Mouse (Mus musculus) midbrain, embryonic 14.5 days (tissue): ENCODE data around the gene Cdk9. TPM values are rescaled to one million over a fixed set of nuclear protein-coding genes. Genes with fewer than 3 reads are reported as not detected.
A peak's percentile ranks its signal among the peaks of the same experiment; 100 is the strongest.

Experiments used
- ATAC-seq: fragments of 200-750 bp; cut with Nextera tagmentation; 2 replicates; pipeline ENCODE4 v1.8.0; 2017; ENCODE audit warnings: moderate number of reproducible peaks, moderate library complexity; ENCODE audit not compliant: low FRiP score, low TSS enrichment
- DNase-seq: peaks from one replicate; pipeline ENCODE4 v3.0.0-alpha.2; 2015
- H3K27ac ChIP-seq: fragments of 300-500 bp; sonication (generic); replicated peaks from 2 replicates; pipeline ENCODE4 v1.5.1; 2014; ENCODE audit warnings: mild to moderate bottlenecking, low read depth, low read length, moderate library complexity
- H3K27me3 ChIP-seq: fragments of 300-500 bp; sonication (generic); 2 replicates; pipeline ENCODE4 v1.6.1; 2014; ENCODE audit warnings: low read length, control low read depth, mixed read lengths; ENCODE audit not compliant: control insufficient read depth, insufficient read depth
- H3K36me3 ChIP-seq: fragments of 300-500 bp; sonication (generic); 2 replicates; pipeline ENCODE4 v1.6.1; 2014; ENCODE audit warnings: low read length, control low read depth; ENCODE audit not compliant: control insufficient read depth, insufficient read depth
- H3K4me1 ChIP-seq: fragments of 300-500 bp; sonication (generic); 2 replicates; pipeline ENCODE4 v1.6.1; 2014; ENCODE audit warnings: mild to moderate bottlenecking, antibody characterized with exemption, low read length, control low read depth; ENCODE audit not compliant: control insufficient read depth, insufficient read depth
- H3K4me2 ChIP-seq: fragments of 300-500 bp; sonication (generic); 2 replicates; pipeline ENCODE4 v1.6.1; 2014; ENCODE audit warnings: mild to moderate bottlenecking, low read length, moderate library complexity
- H3K4me3 ChIP-seq: fragments of 300-500 bp; sonication (generic); replicated peaks from 2 replicates; pipeline ENCODE4 v1.5.1; 2014; ENCODE audit warnings: low read depth, low read length
- H3K9ac ChIP-seq: fragments of 300-500 bp; sonication (generic); replicated peaks from 2 replicates; pipeline ENCODE4 v1.6.1; 2014; ENCODE audit warnings: mild to moderate bottlenecking, low read length, moderate library complexity
- H3K9me3 ChIP-seq: fragments of 300-500 bp; sonication (generic); 2 replicates; pipeline ENCODE4 v1.6.1; 2016; ENCODE audit warnings: low read length, control low read depth, mixed read lengths; ENCODE audit not compliant: control insufficient read depth
- WGBS: fragments of 180-500 bp; shearing (Covaris S2); extraction: QIAGEN DNeasy Blood & Tissue Kit; methylation state at CpG from one replicate; pipeline ENCODE4 v1.1.7; 2014; 5-methylcytosine and 5-hydroxymethylcytosine counted together
- polyA plus RNA-seq: library from polyadenylated mRNA; unstranded; fragments of >200 nt; fragmentation: Nextera tagmentation; extraction: Ambion mirVana; gene quantifications from 2 replicates; pipeline ENCODE4 v1.2.1, GENCODE M21; 2014

Gene Cdk9
- 61.4 and 76.5 TPM in 2 replicates for polyA plus RNA-seq

DNA sequence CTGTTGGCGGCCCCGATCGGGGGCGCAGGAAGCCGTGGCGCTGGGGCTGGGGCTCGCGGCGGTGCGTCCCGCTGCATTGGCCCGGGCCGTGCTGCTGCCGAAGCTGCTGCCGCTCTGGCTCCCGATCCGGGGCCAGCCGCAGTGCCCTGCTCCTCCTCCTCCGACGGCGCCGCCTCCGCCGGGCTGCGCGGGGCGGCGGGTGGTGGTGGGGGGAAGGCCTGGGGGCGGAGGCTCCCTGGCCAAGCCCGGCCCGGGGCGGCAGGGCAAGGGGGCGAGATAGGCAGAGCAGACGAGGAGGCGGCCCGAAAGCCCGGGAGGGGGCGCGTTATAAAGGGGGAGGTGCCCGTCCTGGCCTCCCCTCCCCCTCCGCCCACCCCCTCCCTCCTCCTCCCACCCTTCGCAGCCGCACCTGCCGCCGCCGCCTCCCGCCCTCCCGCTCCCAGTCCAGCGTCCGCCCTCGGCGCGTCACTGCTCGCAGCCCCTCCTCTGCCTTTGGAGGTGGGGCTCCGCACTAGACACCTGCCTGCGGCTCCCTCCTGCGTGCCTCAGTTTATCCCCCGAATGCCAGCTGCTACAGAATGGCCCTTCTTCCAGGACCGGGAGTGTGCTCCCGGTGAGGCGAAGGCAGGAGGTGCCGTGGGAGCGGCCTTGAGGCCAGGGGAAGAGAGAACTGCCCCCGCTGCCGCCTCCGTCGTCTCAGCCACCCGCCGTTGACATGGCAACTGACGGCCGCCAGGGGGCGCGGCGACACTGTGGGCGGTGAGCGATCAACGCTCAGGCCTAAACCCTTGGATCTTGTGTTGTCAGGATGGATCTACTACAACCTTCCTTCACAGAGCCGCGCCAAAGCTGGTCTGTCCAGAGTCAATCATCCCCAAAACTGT lies at the start of gene Cdk9:
Cdk9 (minus strand) TSS at position 143 of the 884 bp plus-strand sequence.
- DNase-seq (peak; percentile 95), ATAC-seq (peak; percentile 89)
- Histone ChIP-seq H3K4me1 (peaks cover 15% of the 10 kb centered on the region), H3K27ac (peak within 1 kb of the TSS; percentile 99), H3K9me3 (no peaks in the 10 kb centered on the region), H3K27me3 (no peaks in the 10 kb centered on the region), H3K4me2 (peak within 1 kb of the TSS; percentile 97), H3K4me3 (peak within 1 kb of the TSS; percentile 89), H3K36me3 (peaks cover 31% of the 10 kb centered on the region), H3K9ac (peak within 1 kb of the TSS; percentile 95)
- WGBS, result under 1% methylated on average over 53 of the region's 79 CpGs

DNA sequence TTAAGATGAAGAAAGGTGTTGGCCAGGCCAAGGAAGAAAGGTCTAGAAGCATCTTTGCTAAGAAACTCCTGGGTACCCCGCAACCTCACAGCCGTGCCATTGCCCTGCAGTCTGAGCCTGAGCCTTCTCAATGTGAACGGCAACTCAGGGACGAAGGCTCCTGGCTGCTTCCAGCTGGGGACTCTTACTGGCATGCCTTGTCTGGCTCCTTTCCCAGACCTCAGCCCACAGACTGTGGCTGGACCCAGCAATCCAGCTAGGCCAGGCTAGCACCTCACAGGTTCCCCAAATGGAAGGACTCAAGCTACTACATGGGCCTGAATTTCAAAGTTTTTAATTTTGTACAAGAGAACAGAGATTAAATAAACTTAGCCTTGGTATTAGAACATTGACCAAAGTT lies 49.0 kb upstream of the Cdk9 start:
- Histone ChIP-seq H3K27ac (no peak overlapping the region), H3K4me3 (no peak overlapping the region), H3K4me1 (peaks cover 12% of the 10 kb centered on the region), H3K9me3 (no peaks in the 10 kb centered on the region), H3K36me3 (peaks cover 35% of the 10 kb centered on the region), H3K27me3 (no peaks in the 10 kb centered on the region), H3K9ac (no peak overlapping the region), H3K4me2 (no peak overlapping the region)
- DNase-seq (no peak), ATAC-seq (no peak)
- 95% methylated on average over 4 of the region's 4 CpGs for WGBS

DNA sequence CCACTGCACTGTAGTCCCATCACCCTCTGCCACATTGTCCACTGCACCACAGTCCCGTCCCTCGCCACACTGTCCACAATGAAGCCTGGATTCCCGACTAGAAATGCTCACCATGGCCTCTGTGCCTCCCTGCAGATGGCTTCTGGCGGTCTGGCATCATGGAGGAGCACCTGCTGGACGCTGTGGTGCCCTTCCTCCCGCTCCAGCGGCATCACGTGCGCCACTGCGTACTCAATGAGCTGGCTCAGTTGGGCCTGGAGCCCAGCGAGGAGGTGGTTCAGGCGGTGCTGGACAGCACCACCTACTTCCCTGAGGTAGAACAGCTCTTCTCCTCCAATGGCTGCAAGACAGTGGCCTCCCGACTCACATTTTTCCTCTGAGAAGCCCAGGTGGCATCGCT lies 48.5 kb upstream of the Cdk9 start:
- Histone ChIP-seq H3K9me3 (no peaks in the 10 kb centered on the region), H3K27me3 (no peaks in the 10 kb centered on the region), H3K4me2 (no peak overlapping the region), H3K4me3 (no peak overlapping the region), H3K27ac (no peak overlapping the region), H3K36me3 (peaks cover 35% of the 10 kb centered on the region), H3K4me1 (peaks cover 12% of the 10 kb centered on the region), H3K9ac (no peak overlapping the region)
- ATAC-seq, result no peak
- DNase-seq, result no peak
- 89% methylated on average over 14 of the region's 14 CpGs for WGBS

DNA sequence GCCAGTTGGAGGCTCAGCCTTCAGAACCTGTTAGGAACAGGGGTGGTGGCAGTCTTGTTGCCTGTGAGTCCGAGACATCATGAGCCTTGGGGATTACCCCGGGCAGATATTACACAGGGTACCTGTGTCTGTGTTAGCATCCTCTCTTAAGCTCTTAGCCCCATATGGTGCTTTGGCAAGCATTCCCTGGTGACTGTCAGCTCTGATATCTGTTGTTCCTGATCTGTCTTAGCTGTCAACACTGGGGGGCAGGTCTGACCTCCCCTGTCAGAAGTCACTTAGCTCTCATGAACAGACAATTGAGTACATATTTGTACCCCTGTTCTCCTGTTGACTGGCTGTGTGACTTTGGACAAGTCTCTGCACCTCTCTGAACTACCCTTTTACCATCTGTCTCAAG lies 46.1 kb upstream of the Cdk9 start:
- Histone ChIP-seq H3K27ac (no peak overlapping the region), H3K9ac (no peak overlapping the region), H3K36me3 (peaks cover 49% of the 10 kb centered on the region), H3K4me1 (peaks cover 12% of the 10 kb centered on the region), H3K4me2 (no peak overlapping the region), H3K9me3 (no peaks in the 10 kb centered on the region), H3K27me3 (no peaks in the 10 kb centered on the region), H3K4me3 (no peak overlapping the region)
- ATAC-seq (no peak), DNase-seq (no peak)
- WGBS, result 80% methylated on average over 2 of the region's 2 CpGs

DNA sequence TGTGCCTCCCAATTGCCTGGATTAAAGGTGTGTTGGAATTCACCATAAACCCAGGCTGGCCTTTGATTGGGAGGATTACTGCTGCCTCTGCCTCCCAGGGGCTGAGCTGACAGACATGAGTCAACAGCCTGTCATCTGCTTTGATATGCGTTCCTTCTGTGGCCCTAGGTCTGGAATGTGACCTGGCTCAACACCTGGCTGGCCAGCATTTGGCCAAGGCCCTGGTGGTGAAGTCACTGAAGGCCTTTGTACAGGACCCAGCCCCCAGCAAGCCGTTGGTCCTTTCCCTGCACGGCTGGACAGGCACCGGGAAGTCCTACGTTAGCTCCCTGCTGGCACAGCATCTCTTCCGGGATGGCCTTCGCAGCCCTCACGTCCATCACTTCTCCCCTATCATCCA lies 45.6 kb upstream of the Cdk9 start:
- Histone ChIP-seq H3K9ac (no peak overlapping the region), H3K4me2 (no peak overlapping the region), H3K9me3 (no peaks in the 10 kb centered on the region), H3K4me1 (peaks cover 12% of the 10 kb centered on the region), H3K4me3 (no peak overlapping the region), H3K27ac (no peak overlapping the region), H3K27me3 (no peaks in the 10 kb centered on the region), H3K36me3 (peaks cover 54% of the 10 kb centered on the region)
- ATAC-seq (no peak), DNase-seq (no peak)
- 76% methylated on average over 8 of the region's 8 CpGs for WGBS

DNA sequence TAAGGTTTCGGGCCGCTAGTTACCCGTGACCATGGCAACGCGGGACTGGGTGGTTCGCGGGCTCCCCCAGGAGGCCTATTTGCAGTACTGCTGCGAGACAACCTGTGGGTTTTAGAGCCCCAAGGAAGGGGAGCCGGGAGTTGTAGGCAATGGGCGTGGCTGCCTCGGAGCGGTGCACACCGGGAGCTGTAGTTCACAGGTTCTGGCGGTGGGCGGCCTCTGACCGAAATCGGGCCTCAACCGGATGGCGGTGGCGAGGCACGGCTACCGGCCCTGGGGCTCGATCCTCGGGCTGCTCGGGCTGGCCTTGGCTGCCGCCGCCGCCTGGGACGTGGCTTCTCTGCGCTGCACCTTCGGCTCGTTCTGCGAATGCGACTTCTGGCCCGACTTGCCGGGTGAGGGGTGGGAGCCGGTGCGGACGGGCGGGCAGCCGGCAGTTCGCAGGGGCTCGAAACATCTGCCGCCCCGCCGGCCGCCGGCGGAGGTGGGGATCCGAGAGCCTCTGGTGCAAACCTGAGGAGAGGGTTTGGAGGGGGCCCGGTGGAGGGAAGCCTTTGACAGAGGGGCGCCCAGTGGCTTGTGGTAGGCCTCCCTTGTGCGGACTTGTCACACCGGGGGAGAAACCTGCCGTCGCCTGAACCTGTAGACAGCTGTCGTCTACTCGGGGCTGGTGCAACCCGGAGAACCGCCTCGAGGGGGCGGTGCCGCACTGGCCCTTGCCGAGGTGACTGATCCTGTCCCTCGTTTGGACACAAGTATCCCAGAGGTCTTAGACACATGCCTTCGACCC lies 44.4 kb upstream of the Cdk9 start, which contains the start of gene Tor2a:
Tor2a (plus strand) TSS at position 179 of the 790 bp plus-strand sequence.
- H3K4me2 ChIP-seq, result peak within 1 kb of the TSS; percentile 56
- ATAC-seq (peak; percentile 94), DNase-seq (peak; percentile 99)
- H3K27me3 ChIP-seq, result no peaks in the 10 kb centered on the region
- peak within 1 kb of the TSS; percentile 80 for H3K9ac ChIP-seq
- WGBS, result under 1% methylated on average over 66 of the region's 66 CpGs
- H3K9me3 ChIP-seq, result no peaks in the 10 kb centered on the region
- H3K4me1 ChIP-seq, result peaks cover 12% of the 10 kb centered on the region
- H3K4me3 ChIP-seq, result peak within 1 kb of the TSS; percentile 73
- peak within 1 kb of the TSS; percentile 90 for H3K27ac ChIP-seq
- peaks cover 55% of the 10 kb centered on the region for H3K36me3 ChIP-seq

DNA sequence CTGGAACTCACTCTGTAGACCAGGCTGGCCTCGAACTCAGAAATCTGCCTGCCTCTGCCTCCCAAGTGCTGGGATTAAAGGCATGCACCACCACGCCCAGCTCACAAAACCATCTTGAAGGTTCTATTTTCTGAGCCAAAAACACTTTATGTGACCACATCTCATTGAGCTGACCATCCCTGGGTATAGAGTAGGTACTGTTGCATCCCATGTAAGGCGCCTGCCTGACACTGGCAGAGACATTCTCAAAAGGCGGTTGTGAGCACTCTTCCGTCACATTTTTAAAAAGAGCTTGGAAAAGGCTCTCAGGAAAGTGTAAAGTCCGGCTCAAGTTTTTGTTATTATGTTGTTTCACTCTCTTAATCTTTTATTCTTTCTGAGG lies 43.8 kb upstream of the Cdk9 start:
- no peaks in the 10 kb centered on the region for H3K27me3 ChIP-seq
- DNase-seq, result no peak
- H3K9ac ChIP-seq, result no peak overlapping the region
- no peak overlapping the region for H3K27ac ChIP-seq
- H3K36me3 ChIP-seq, result peaks cover 55% of the 10 kb centered on the region
- peak overlapping the region; percentile 56; the same call in 1 of the 2 replicates for H3K4me2 ChIP-seq
- 29% methylated on average over 6 of the region's 6 CpGs for WGBS
- no peak overlapping the region for H3K4me3 ChIP-seq
- peaks cover 16% of the 10 kb centered on the region for H3K4me1 ChIP-seq
- no peaks in the 10 kb centered on the region for H3K9me3 ChIP-seq
- peak; percentile 14; the same call in 1 of the 2 replicates for ATAC-seq

DNA sequence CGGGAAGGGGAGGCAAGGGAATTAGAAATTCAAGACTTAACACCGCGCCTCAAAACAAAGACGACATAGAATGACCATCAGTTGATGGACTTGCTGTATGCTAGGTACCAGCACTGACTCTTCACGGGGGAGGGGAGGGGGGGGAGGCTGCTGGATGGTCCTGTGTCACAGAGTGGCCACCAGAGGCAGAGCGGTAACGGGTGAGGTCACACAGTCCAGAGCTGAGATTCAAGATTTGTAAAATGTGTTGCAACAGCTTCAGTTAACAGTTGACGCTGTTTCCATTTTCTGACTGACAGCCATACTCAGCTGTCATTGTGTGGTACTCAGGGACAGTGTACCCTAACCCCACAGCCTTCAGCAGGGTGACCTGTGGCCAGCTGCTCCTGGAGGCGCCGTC lies 39.3 kb upstream of the Cdk9 start:
- peak overlapping the region; percentile 52 for H3K4me2 ChIP-seq
- H3K4me3 ChIP-seq, result no peak overlapping the region; the same call in 1 of the 2 replicates
- ATAC-seq (no peak), DNase-seq (peak; percentile 35)
- H3K4me1 ChIP-seq, result peaks cover 20% of the 10 kb centered on the region
- WGBS, result 63% methylated on average over 10 of the region's 10 CpGs
- no peaks in the 10 kb centered on the region for H3K9me3 ChIP-seq
- no peak overlapping the region for H3K27ac ChIP-seq
- no peaks in the 10 kb centered on the region for H3K27me3 ChIP-seq
- 0 out of 2 replicates have a peak overlapping the region, but pooled peaks have one; percentile 43 for H3K9ac ChIP-seq
- peaks cover 63% of the 10 kb centered on the region for H3K36me3 ChIP-seq
